Mouse (Mus musculus) heart, postnatal 36 days (tissue): ENCODE results near the gene Agap1. TPM values are rescaled to one million over a fixed set of nuclear protein-coding genes. Genes with fewer than 3 reads are reported as not detected.

Source experiments
- DNase-seq, 2 experiments: peaks; one replicate each; pipeline ENCODE4 v3.0.0; 2021 to 2022
- intact Hi-C: fragments of 180-260 bp; cut with DNase I; formaldehyde crosslinking; loops from one replicate; pipeline ENCODE4 v1.15.1; 2025
- total RNA-seq, 2 experiments: library from RNA; stranded (reverse); gene quantifications; 2 replicates each; pipeline ENCODE4 v1.2.3; 2021

Agap1 gene
- total RNA-seq, 2 experiments from 2014 or later: 60.8 to 67.6 TPM

DNA sequence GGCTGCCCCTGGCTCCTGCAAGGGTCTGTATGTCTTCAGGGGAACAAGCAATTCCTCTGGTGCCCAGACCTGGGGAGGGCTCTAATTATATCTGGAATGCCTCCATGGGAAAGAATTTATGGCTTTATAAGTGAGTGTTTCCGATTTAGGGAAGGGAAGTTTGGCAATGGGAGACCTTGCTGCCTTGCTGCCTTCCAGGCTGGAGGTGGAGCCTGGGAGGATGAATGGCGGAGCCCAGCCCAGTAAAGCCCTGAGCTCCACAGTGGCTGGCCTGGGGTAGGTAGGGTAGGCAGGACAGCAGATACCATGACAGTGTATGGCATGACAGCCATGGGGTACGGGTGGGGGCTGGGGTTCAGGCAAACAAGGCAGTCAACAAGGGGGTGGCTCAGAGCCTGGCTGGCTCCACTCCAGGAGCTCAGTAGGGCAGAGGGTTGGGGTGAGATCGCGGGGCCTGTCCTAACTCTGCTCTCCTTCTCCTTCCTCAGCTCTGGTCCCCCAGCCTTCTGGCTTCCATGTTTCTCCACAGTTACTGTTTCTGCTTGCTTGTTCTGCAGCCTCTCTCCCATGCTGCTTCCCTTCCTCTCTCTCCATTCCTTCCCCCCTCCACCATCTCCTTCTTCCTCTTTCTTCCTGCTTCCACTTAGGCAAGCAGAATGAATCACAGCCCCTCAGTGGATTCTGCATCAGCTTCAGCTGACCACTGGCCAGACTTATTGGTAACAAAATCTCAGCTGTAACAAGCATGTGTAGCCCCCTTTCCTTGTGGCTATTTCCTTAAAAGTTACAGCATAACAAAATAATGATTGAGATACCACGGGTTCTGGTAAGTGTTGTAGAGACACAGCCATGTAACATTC lies 114.2 kb downstream of the Agap1 start:
- no peak for DNase-seq
- intact Hi-C loops: no loop called here

DNA sequence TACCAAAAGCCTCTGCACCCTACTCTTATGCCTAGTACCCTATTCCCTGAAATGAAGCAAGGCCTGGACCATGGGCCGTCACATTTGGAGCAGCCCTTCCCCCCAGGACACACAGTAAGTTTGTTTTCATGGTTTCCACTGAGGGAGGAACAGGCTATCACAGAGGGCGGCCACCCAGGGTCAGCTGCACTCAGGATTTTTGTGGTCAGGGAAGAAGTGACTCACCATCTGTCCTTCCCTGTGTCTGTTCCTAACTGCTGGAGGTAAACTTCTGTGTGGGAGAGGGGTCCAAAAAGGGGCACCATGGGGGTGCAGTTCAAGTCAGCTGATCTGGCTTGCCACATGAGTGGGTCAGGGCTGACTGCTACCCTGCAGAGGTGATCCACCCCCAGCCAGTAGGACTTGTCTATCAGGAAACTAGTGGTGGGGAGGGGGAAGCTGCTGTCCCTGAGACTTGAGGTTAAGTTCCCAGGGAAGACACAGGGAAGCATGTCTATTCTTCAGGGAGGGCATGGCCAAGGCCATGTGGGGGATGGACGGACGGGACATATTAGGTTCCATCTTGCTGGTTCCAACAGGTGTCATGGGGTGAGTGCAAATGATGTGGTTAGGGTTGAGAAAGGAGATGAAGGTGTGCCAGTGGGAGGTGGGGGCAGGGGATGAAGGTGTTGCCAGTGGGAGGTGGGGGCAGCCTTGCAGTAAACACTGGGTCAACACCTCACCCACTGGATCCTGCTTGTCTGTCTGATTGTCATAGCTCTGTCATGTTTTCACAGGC lies 116.1 kb downstream of the Agap1 start:
- DNase-seq: peak; percentile 43 to 56
- intact Hi-C loops: no loop called here

GRCm38 (mm10) chr1:89573486-89573885 lies 118.9 kb downstream of the Agap1 start:
- no peak for DNase-seq
- intact Hi-C loops: no loop called here

DNA sequence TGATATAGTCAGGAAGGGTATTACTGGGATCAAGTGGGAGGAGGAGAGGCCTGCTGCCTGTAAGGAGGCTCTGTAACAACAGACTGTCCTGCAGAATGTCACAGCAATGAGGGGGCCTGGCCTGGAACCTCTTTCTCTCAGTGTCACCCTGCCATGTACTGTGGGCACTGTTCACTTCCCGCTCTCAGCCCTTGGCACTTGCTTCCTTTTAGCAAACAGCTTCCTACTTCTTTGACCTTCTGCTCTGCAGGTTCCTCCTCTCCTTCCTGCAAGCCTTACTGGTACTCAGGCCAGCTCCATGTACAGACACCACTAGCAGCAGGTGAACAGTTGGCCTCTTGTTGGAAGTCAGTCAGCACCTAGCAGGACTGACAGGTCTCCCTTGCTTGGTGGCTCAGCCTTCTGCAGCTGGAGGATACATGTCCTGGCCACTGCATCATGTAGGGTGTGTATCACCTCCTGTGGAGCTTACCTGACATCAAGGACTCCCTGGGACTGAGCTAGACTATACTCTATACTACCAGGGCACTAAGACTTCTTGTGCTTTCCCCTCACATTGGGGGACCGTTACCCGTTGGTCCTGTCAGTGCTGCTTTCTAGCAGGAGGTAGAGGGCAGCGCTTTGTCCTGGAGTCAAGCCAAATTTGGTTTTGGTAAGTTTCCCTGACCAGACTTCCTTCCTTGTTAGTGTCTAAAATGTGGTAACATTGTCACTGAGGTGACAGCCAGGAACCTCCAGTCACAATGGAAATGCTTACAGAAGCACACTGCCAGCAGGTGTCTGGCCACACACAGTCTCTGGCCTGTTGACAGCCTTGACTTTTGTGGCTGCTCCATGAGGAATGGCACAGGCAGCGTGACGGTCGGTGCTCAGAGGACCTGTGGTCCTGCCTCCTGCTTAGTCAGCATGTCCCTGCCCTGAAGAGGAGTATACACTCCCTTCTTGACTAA lies 120.6 kb downstream of the Agap1 start:
- no peak for DNase-seq
- intact Hi-C loops: no loop called here

DNA sequence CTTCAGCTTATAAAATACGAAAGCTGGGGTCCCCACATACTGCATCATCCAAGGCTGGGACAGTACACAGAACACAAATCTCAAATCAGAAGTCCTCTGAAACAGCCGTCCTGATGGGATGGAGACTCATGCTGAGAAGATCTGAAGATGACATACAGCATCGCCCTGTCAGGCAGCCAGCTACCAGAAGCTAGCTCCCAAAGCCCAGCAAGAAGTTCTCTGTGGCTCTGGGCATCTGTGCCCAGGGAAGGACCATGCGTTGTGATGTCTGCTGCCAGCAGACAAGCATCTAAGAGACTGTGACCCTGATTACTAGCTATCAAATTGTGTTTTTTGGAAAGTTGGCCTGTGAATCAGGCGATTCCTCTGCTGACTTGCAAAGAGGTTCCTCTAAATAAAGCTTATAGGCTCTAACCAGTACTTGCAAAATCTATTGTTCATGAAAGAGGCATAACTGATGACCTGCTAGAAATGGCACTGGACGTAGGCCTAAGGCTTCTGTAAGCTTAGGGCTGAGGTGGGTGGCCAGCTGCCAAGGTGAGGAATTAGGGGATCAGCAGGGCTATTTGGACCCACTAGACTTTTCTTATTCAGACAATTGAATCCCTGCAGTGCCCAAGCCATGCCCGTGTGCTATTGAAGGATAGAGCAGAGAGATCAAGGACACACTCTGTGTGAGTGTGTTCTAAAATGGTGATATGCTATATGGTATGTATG lies 121.7 kb downstream of the Agap1 start:
- intact Hi-C loops: no loop called here
- no peak for DNase-seq

DNA sequence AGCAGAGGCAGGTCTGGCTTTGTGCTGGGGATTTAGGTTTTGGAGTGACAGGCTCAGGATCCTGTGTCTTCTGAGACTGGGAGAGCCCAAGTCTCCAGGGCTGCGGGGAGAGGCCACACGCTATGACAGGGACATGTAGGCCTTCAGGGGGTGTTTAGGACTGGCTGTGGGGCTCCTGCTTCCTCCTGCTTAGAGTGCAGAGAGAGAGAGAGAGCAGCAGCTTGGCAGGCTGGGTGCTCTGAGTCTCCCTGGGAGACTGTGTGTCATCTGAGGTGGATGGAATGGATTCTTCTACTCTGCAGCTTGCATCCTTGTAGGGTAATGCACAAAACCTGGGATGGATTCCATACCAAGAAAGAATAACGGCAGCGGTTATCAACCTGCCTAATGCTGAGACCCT lies 122.4 kb downstream of the Agap1 start:
- peak in 1 of 2 experiments; percentile 61 for DNase-seq
- intact Hi-C loops: no loop called here

DNA sequence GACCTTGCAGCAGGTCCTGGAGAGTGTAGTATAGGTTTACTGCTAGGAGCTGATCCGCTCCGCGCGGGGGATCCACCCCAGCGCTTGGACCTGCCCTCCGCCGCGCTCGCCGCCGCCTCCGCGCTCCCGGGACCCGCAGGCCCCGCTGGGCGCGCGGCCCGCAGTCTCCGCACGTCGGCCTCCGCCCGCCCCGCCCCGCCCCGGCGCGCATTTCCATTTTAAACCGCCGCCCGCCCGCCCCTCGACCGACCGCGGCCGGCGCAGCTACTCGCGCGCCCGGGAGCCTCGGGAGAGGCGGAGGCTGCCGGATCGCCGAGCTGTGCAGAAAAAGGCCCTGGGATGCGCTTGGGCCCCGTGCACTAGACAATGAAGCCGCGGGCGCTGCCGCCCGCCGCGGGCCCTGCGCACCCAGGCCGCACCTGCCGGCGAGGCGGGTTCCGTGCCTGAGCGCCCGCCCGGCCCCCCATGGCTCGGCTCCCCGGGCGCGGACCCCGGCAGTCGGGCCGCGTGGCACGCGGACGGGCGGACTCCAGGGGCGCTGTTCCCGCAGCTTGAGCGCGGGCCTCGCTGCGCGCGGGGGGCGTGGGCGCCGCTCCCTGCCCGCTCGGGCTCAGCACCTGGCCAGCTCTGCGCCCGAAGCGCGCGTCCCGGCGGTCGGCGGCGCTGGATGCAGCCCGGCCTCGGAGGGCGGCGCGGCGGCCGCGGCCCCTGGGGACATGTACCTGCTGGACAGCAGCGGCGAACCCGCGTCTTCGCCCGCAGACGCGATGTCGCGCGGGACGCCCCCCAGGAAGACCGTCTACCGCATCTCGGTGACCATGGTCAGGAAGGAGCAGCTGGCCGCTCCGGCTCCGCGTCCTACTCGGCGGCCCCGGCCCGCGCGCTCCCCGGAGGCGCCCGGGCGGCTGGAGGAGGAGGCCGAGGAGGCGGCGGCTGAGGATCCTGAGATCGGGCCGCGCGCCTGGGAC lies 125.7 kb downstream of the Agap1 start:
- intact Hi-C loops: loop anchor here (2.0 to 5.0 kb wide), 5 partner anchors 20 to 346 kb away; no protein-coding TSS in a partner anchor
- DNase-seq: peak; percentile 86 to 87

DNA sequence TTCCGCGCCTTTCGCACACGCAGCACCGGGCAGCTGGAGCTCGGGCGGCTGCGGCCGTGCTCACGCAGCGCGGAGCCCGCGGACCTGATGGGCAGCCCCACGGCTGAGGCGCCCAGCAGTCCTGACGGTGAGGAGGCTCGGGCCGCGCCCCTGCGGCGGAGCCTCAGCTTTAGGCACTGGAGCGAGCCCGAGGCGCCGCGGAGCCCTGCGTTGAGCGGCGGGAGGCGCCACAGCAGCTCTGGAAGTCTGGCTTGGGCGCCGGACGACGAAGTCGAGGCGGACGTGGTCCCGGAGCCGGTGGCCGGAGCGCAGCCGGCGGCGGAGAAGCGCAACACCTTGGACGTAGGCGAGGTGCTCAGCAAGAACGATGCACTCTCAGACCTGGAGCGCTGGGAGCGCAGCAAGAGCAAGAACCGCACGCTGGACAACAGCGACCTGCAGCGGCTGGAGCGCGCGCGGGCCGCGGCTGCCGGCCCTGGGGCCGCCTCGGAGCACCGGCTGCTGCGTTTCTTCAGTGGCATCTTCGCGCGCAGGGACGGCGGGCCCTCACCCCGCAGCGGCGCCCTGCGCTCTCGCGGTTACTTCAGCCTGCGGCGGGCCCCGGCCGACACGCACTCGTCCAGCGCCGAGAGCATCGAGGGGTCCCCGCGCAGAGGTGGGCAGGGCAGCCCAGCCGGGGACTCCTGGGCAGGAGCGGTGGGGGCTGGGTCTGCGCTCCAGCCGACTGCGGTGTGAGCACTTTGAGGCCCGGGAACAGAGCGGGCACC lies 126.6 kb downstream of the Agap1 start:
- intact Hi-C loops: loop anchor here (1.0 to 5.0 kb wide), 6 partner anchors 20 to 346 kb away; no protein-coding TSS in a partner anchor
- DNase-seq: peak; percentile 67 to 81

DNA sequence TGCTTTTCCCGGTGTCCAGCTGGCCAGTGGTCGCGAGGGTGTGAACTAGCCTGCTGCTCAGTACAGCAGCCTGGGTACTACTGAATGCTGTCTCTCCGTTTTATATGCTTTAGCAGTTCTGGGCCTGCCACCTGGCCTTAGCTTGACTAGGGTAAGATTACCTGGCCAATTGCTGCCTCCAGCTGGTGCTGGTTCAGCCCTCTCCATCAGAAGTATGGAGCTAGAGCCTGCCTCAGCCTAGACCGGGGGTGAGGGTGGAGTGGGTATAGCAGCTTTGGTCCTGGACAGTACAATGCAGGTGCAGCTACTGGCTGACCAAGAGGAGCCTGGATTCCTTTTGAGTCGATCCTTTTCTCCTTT lies 127.1 kb downstream of the Agap1 start:
- intact Hi-C loops: loop anchor here (1.0 to 5.0 kb wide), 6 partner anchors 19 to 347 kb away; no protein-coding TSS in a partner anchor
- no peak for DNase-seq

GRCm38 (mm10) chr1:89583369-89583768 lies 128.8 kb downstream of the Agap1 start:
- intact Hi-C loops: loop anchor here (5.0 kb wide), 2 partner anchors 126 to 261 kb away; no protein-coding TSS in a partner anchor
- no peak for DNase-seq

- no peak for DNase-seq
- intact Hi-C loops: no loop called here
Observed at GRCm38 (mm10) chr1:89586991-89587683, 132.5 kb downstream of the Agap1 start.

DNA sequence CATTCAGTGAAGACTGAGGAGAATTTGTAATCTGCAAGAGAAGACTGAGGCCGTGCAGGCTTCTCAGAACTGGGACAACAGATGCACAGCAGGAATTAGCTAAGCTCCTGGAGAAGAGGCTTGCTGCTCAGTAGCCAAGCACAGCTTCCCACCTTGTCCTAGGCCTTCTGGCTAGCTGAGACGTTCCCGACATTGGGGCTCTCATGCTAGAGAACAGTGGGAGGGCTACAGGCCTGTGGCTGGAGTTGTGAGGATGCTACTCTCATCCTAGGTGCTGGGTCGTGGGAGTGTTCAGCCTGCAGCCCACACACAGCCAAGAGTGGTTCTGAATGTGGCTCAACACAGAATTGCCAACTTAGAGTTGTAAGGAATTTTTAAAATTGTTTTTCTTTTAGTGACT lies 133.5 kb downstream of the Agap1 start:
- DNase-seq: no peak
- intact Hi-C loops: no loop called here

DNA sequence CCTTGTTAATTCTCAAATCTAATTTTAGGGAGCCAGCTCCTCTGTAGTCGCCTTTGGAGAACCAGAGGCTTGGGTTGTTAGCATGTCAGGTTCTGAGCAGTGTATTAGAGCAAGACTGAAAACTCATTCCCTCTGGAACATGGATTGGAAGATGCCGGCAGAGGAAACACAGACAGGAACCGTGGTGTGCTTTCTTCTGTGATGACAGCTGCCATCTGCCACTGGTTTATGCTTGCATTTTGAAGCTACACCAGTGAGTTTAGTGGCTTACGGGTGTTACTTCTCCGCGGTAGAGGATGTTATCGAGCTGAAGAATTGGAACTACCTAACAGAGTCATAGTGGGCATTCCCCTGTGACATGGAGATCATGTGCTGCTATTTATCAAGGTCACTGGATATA lies 136.4 kb downstream of the Agap1 start:
- intact Hi-C loops: no loop called here
- DNase-seq: no peak

- DNase-seq: no peak
- intact Hi-C loops: no loop called here
Observed at GRCm38 (mm10) chr1:89593219-89593618, 138.6 kb downstream of the Agap1 start.

DNA sequence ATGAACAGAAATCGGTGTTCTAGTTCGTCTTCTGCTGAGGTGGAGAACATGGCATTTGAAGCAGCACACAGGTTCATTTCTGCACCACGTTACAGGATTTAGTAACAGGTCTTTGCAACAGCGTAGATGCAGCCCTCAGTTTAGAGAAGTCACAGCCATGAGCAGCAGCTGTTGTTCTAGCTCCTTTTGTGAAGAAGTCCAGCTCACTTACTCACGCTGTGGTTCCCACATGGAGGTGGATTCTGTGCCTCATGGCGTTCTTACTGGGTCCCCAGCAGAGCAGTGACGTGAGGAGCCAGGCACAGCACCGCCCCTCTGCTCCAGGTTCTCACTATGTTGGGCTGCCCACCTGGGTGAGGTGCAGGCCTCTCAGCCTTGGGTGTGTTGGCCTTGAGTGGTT lies 140.4 kb downstream of the Agap1 start:
- intact Hi-C loops: no loop called here
- DNase-seq: peak in 1 of 2 experiments; percentile 32

DNA sequence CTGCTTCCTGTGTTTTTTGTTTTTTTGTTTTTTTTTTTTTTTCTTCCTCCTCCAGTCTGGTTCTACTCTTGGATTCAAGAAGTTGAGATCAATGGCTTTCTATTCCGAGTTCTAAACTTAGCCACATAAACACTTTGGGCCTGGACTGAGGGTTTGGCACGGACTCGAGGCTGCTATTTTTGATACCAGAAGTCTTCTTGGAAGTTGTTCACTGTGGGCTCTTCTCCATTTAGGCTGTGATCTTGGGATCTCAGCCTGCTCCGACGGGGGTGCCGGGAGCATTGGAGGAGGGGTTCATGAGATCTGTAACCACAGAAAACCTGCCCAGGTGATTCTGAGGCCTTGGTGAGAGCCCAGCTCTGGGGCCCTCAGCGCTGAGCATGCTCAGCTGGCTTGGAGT lies 140.8 kb downstream of the Agap1 start:
- peak in 1 of 2 experiments; percentile 59 for DNase-seq
- intact Hi-C loops: no loop called here

DNA sequence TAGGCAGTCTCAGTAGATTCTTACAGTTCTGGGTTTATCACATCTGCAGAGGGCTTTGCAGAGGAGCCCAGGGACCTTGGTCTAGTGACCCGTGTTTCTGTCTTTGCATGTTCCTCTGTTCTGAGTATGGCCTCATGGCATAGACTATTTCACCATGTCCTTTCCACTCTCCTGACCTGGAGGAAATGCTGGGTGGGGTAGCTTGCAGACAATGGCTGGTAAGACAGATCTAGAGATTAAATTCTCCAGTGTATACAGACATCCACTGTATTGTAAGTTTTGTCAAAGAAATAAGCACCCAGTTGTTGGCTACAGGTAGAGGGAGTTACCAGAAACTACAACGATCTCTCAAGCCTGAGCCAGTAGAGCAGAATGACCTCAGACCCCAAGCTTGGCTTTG lies 141.6 kb downstream of the Agap1 start:
- intact Hi-C loops: no loop called here

More for the DNA sequence above, 141.6 kb downstream of the Agap1 start:
- DNase-seq: no peak
